Mouse (Mus musculus): ENCODE measurements around the gene Polr3h.
"Not testable (repeated sequence)": the region's sequence is repeated elsewhere in the genome, so short reads cannot be mapped to it uniquely, and the experiment has no call there.

DNA sequence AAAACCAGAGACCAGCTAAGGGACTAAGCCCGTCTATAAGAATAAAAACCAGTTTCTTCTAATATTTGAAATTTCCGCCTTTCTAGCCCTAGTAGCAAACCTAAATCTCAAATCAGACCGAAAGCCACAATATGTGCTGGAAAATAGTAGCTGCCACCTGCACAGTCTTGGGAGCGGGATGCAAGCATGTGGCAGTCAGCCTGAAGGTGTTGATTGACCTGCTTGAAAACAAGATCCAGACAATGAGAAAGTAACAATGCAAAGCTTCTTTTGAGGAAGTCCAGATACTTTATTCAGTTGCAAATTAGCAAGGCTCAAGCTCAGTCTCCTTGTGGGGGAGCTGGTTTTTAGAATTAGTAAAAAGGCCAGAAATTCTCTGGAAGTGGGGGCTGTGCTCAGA lies 44.5 kb upstream of the Polr3h start:
- TF ChIP-seq CTCF (IDR thresholded peaks at IDR 0.05; ENCODE audit: low read depth, low read length); GATA1 (IDR thresholded peaks at IDR 0.05; ENCODE audit: borderline replicate concordance, low read length); TAL1 (conservative IDR thresholded peaks at IDR 0.05; ENCODE audit: low read depth, low read length); POLR2AphosphoS5 (IDR thresholded peaks at IDR 0.05; ENCODE audit: insufficient replicate concordance, low read depth, low read length): not testable (repeated sequence)
